Mouse (Mus musculus): ENCODE measurements around the gene Fastk. TPM values are rescaled to one million over a fixed set of nuclear protein-coding genes. Genes with fewer than 3 reads are reported as not detected.
A peak's percentile ranks its signal among the peaks of the same experiment; 100 is the strongest.

Gene Fastk
- polyA plus RNA-seq (2015; fragmentation: Nextera tagmentation; extraction: Ambion mirVana): 85.3 and 86.9 TPM in 2 replicates

GRCm38 (mm10) chr5:24444746-24445427, at the start of gene Fastk:
Gene Fastk (minus strand): TSS chr5:24445287.
- Histone ChIP-seq H3K9ac (peak within 1 kb of the TSS; percentile 92), H3K9me3 (replicated peaks) (no peaks in the 10 kb centered on the region), H3K4me2 (peak within 1 kb of the TSS; percentile 97), H3K27ac (peak within 1 kb of the TSS; percentile 82), H3K4me3 (peak within 1 kb of the TSS; percentile 94), H3K36me3 (ENCODE audit: poor library complexity, severe bottlenecking) (peaks cover 40% of the 10 kb centered on the region), H3K4me1 (peaks cover 36% of the 10 kb centered on the region), H3K27me3 (peaks cover 7% of the 10 kb centered on the region)
- ATAC-seq: peak; percentile 87
- under 1% methylated on average over 55 of the region's 60 CpGs for WGBS

GRCm38 (mm10) chr5:24492546-24493285, 47.6 kb upstream of the Fastk start:
- Histone ChIP-seq H3K36me3 (ENCODE audit: poor library complexity, severe bottlenecking) (peaks cover 74% of the 10 kb centered on the region), H3K4me1 (peaks cover 58% of the 10 kb centered on the region), H3K9me3 (replicated peaks) (no peaks in the 10 kb centered on the region), H3K9ac (no peak overlapping the region), H3K4me3 (no peak overlapping the region), H3K4me2 (no peak overlapping the region), H3K27me3 (peaks cover 57% of the 10 kb centered on the region), H3K27ac (no peak overlapping the region)
- no peak for ATAC-seq
- WGBS: 90% methylated on average over 16 of the region's 16 CpGs

GRCm38 (mm10) chr5:24490413-24490920, 45.4 kb upstream of the Fastk start:
- H3K9me3 ChIP-seq (replicated peaks): no peaks in the 10 kb centered on the region
- H3K4me2 ChIP-seq: no peak overlapping the region
- no peak overlapping the region for H3K4me3 ChIP-seq
- WGBS: 35% methylated on average over 14 of the region's 14 CpGs
- peak overlapping the region; percentile 2; the same call in 1 of the 2 replicates for H3K27ac ChIP-seq
- H3K27me3 ChIP-seq: peaks cover 66% of the 10 kb centered on the region
- H3K9ac ChIP-seq: no peak overlapping the region
- peaks cover 83% of the 10 kb centered on the region for H3K36me3 ChIP-seq (ENCODE audit: poor library complexity, severe bottlenecking)
- ATAC-seq: no peak
- H3K4me1 ChIP-seq: peaks cover 46% of the 10 kb centered on the region

GRCm38 (mm10) chr5:24486738-24487137, 41.7 kb upstream of the Fastk start:
- H3K4me1 ChIP-seq: peaks cover 58% of the 10 kb centered on the region
- H3K4me3 ChIP-seq: no peak overlapping the region
- H3K27me3 ChIP-seq: peaks cover 51% of the 10 kb centered on the region
- H3K27ac ChIP-seq: no peak overlapping the region
- peaks cover 74% of the 10 kb centered on the region for H3K36me3 ChIP-seq (ENCODE audit: poor library complexity, severe bottlenecking)
- 86% methylated on average over 5 of the region's 5 CpGs for WGBS
- H3K9me3 ChIP-seq (replicated peaks): no peaks in the 10 kb centered on the region
- no peak overlapping the region for H3K9ac ChIP-seq
- no peak for ATAC-seq
- no peak overlapping the region for H3K4me2 ChIP-seq

- under 1% methylated on average over 8 of the region's 8 CpGs for WGBS
- Histone ChIP-seq H3K27ac (peak overlapping the region; percentile 35; the same call in 1 of the 2 replicates), H3K9ac (0 out of 2 replicates have a peak overlapping the region, but pooled peaks have one; percentile 51), H3K9me3 (replicated peaks) (no peaks in the 10 kb centered on the region), H3K36me3 (ENCODE audit: poor library complexity, severe bottlenecking) (peaks cover 74% of the 10 kb centered on the region), H3K4me2 (peak overlapping the region; percentile 56; the same call in 1 of the 2 replicates), H3K4me3 (no peak overlapping the region), H3K27me3 (peaks cover 45% of the 10 kb centered on the region), H3K4me1 (peaks cover 65% of the 10 kb centered on the region)
- 0 out of 2 replicates have a peak, but pooled peaks have one; percentile 15 for ATAC-seq
Observed at GRCm38 (mm10) chr5:24486097-24486496, 41.0 kb upstream of the Fastk start.

GRCm38 (mm10) chr5:24484963-24485362, 39.9 kb upstream of the Fastk start:
- Histone ChIP-seq H3K4me1 (peaks cover 62% of the 10 kb centered on the region), H3K9ac (peak overlapping the region; percentile 51), H3K36me3 (ENCODE audit: poor library complexity, severe bottlenecking) (peaks cover 74% of the 10 kb centered on the region), H3K4me2 (peak overlapping the region; percentile 56), H3K4me3 (peak overlapping the region; percentile 25), H3K27ac (peak overlapping the region; percentile 31; the same call in 1 of the 2 replicates), H3K9me3 (replicated peaks) (no peaks in the 10 kb centered on the region), H3K27me3 (peaks cover 39% of the 10 kb centered on the region)
- peak; percentile 27; the same call in 1 of the 2 replicates for ATAC-seq
- WGBS: 3% methylated on average over 22 of the region's 22 CpGs

- peaks cover 74% of the 10 kb centered on the region for H3K36me3 ChIP-seq (ENCODE audit: poor library complexity, severe bottlenecking)
Observed at GRCm38 (mm10) chr5:24483326-24483725, 38.2 kb upstream of the Fastk start.

GRCm38 (mm10) chr5:24482247-24483079, 37.4 kb upstream of the Fastk start:
- H3K27ac ChIP-seq: no peak overlapping the region
- H3K27me3 ChIP-seq: peaks cover 21% of the 10 kb centered on the region
- peaks cover 74% of the 10 kb centered on the region for H3K36me3 ChIP-seq (ENCODE audit: poor library complexity, severe bottlenecking)
- no peaks in the 10 kb centered on the region for H3K9me3 ChIP-seq (replicated peaks)
- H3K4me3 ChIP-seq: no peak overlapping the region
- 0 out of 2 replicates have a peak overlapping the region, but pooled peaks have one; percentile 12 for H3K9ac ChIP-seq
- 39% methylated on average over 39 of the region's 41 CpGs for WGBS
- H3K4me1 ChIP-seq: peaks cover 60% of the 10 kb centered on the region
- no peak for ATAC-seq
- H3K4me2 ChIP-seq: peak overlapping the region; percentile 15; the same call in 1 of the 2 replicates

More at GRCm38 (mm10) chr5:24483326-24483725, 38.2 kb upstream of the Fastk start:
- peak; percentile 9; the same call in 1 of the 2 replicates for ATAC-seq
- H3K4me2 ChIP-seq: no peak overlapping the region
- no peak overlapping the region for H3K4me3 ChIP-seq
- peaks cover 60% of the 10 kb centered on the region for H3K4me1 ChIP-seq
- H3K27ac ChIP-seq: no peak overlapping the region
- no peaks in the 10 kb centered on the region for H3K9me3 ChIP-seq (replicated peaks)
- 14% methylated on average over 11 of the region's 11 CpGs for WGBS
- H3K9ac ChIP-seq: no peak overlapping the region
- peaks cover 28% of the 10 kb centered on the region for H3K27me3 ChIP-seq

- H3K4me1 ChIP-seq: peaks cover 60% of the 10 kb centered on the region
- WGBS: 0% methylated on average over 3 of the region's 4 CpGs
- H3K9ac ChIP-seq: no peak overlapping the region; the same call in 1 of the 2 replicates
- ATAC-seq: peak; percentile 61
- no peaks in the 10 kb centered on the region for H3K9me3 ChIP-seq (replicated peaks)
- no peak overlapping the region for H3K4me2 ChIP-seq
- H3K36me3 ChIP-seq (ENCODE audit: poor library complexity, severe bottlenecking): peaks cover 74% of the 10 kb centered on the region
- peaks cover 13% of the 10 kb centered on the region; the same call in 1 of the 2 replicates for H3K27me3 ChIP-seq
- 0 out of 2 replicates have a peak overlapping the region, but pooled peaks have one; percentile 8 for H3K27ac ChIP-seq
- H3K4me3 ChIP-seq: no peak overlapping the region
Observed at GRCm38 (mm10) chr5:24481647-24482046, 36.6 kb upstream of the Fastk start.

GRCm38 (mm10) chr5:24477909-24478308, 32.8 kb upstream of the Fastk start:
- ATAC-seq: no peak
- Histone ChIP-seq H3K36me3 (ENCODE audit: poor library complexity, severe bottlenecking) (peaks cover 60% of the 10 kb centered on the region), H3K4me3 (no peak overlapping the region), H3K9me3 (replicated peaks) (no peaks in the 10 kb centered on the region), H3K9ac (no peak overlapping the region), H3K4me2 (no peak overlapping the region), H3K4me1 (peaks cover 50% of the 10 kb centered on the region), H3K27me3 (peaks cover 39% of the 10 kb centered on the region), H3K27ac (no peak overlapping the region)
- WGBS: 92% methylated on average over 9 of the region's 9 CpGs
